Mouse (Mus musculus) stomach, embryonic 16.5 days (tissue): ENCODE data around the gene Enpp5. TPM values are rescaled to one million over a fixed set of nuclear protein-coding genes. Genes with fewer than 3 reads are reported as not detected.

Source experiments
- ATAC-seq: fragments of 200-750 bp; cut with Nextera tagmentation; 2 replicates; pipeline ENCODE4 v1.8.0; 2017; ENCODE audit warnings: moderate number of reproducible peaks, moderate TSS enrichment; ENCODE audit not compliant: insufficient read depth, low FRiP score
- H3K27ac ChIP-seq: fragments of 300-500 bp; sonication (generic); 2 replicates; pipeline ENCODE4 v1.5.1; 2014; ENCODE audit warnings: low read length
- H3K27me3 ChIP-seq: fragments of 300-500 bp; sonication (generic); 2 replicates; pipeline ENCODE4 v1.6.1; 2014; ENCODE audit warnings: low read length, control low read depth, mixed read lengths; ENCODE audit not compliant: control insufficient read depth, insufficient read depth
- H3K36me3 ChIP-seq: fragments of 300-500 bp; sonication (generic); 2 replicates; pipeline ENCODE4 v1.6.1; 2014; ENCODE audit warnings: low read length; ENCODE audit not compliant: control insufficient read depth, insufficient read depth
- H3K4me1 ChIP-seq: fragments of 300-500 bp; sonication (generic); 2 replicates; pipeline ENCODE4 v1.6.1; 2014; ENCODE audit warnings: low read length, control low read depth, mixed read lengths; ENCODE audit not compliant: control insufficient read depth, insufficient read depth
- H3K4me2 ChIP-seq: fragments of 300-500 bp; sonication (generic); 2 replicates; pipeline ENCODE4 v1.6.1; 2014; ENCODE audit warnings: low read depth, low read length, mixed read lengths
- H3K4me3 ChIP-seq: fragments of 300-500 bp; sonication (generic); replicated peaks from 2 replicates; pipeline ENCODE4 v1.5.1; 2014; ENCODE audit warnings: mild to moderate bottlenecking, low read length
- H3K9ac ChIP-seq: fragments of 300-500 bp; sonication (generic); 2 replicates; pipeline ENCODE4 v1.6.1; 2014; ENCODE audit warnings: low read length
- H3K9me3 ChIP-seq: fragments of 300-500 bp; sonication (generic); replicated peaks from 2 replicates; pipeline ENCODE4 v1.6.1; 2016; ENCODE audit warnings: low read length, control low read depth; ENCODE audit not compliant: control insufficient read depth
- WGBS: fragments of 180-500 bp; shearing (Covaris S2); extraction: QIAGEN DNeasy Blood & Tissue Kit; methylation state at CpG from one replicate; pipeline ENCODE4 v1.1.7; 2014; 5-methylcytosine and 5-hydroxymethylcytosine counted together
- polyA plus RNA-seq: library from polyadenylated mRNA; unstranded; fragments of >200 nt; fragmentation: Nextera tagmentation; extraction: Ambion mirVana; gene quantifications from 2 replicates; pipeline ENCODE4 v1.2.1, GENCODE M21; 2015

The Enpp5 gene
- polyA plus RNA-seq, 1 experiment from 2014 or later, result 33.2 TPM

DNA sequence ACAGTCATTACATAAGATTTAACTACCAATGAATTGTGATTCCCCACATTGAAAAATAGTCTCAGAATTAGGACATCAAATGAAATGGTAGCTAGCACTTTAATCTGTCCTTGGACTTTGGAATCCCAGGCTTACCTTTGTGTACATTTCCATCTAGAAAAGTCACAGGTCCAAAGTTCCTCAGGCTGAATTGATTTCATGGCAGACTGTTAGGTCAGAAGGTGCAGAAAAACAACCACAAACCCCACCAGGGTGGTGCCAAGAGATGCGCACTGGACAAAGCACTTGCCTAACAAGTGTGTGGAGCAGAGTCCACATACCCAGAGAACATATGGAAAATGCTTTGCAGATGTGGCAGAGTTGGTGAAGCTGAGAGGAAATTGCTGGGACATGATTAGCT lies 21.5 kb upstream of the Enpp5 start:
- H3K27me3 ChIP-seq, result no peaks in the 10 kb centered on the region
- no peak for ATAC-seq
- WGBS, result 82% methylated on average over 1 of the region's 1 CpGs
- no peak overlapping the region for H3K27ac ChIP-seq
- no peaks in the 10 kb centered on the region for H3K9me3 ChIP-seq
- no peak overlapping the region for H3K4me3 ChIP-seq
- no peak overlapping the region for H3K4me2 ChIP-seq
- no peaks in the 10 kb centered on the region for H3K36me3 ChIP-seq
- no peaks in the 10 kb centered on the region for H3K4me1 ChIP-seq
- H3K9ac ChIP-seq, result no peak overlapping the region

DNA sequence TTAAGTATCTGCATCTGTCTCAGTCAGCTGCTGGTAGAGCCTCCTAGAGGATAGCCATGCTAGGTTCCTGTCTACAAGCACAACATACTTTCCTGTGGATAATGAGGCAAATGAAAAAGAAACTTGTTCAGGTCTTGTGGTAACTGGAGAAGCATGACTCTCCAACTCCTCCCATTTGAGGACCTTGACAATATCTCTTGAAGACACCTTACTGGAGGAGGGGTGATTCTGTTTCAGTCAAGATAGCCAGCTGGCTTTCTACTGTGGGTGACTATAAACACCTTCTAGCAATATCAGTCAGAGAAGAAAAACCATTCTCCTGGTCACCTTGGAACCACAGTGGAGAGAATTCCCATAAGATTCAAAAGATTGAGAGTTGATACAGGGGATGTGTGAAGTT lies 20.5 kb upstream of the Enpp5 start:
- Histone ChIP-seq H3K27me3 (no peaks in the 10 kb centered on the region), H3K36me3 (no peaks in the 10 kb centered on the region), H3K4me2 (no peak overlapping the region), H3K9me3 (no peaks in the 10 kb centered on the region), H3K27ac (no peak overlapping the region), H3K4me3 (no peak overlapping the region), H3K9ac (no peak overlapping the region), H3K4me1 (no peaks in the 10 kb centered on the region)
- no peak for ATAC-seq

DNA sequence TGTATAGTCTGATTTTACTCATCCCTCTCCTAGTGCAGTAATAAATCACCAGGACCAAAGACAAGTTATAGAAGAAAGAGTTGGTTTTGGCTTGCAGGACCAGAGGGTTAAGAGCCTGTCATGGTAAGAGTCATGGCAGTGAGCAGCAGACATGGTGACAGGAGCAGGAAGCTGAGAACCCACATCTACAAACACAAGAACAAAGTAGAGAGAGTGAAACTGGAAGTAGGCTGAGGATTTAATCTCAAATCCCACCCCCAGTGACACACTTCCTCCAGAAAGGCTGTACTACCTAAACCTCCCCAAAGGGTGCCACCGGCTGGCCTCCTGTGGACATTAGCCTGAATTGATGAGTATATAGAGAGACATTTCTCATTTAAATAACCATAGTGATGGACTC lies 17.8 kb upstream of the Enpp5 start:
- WGBS, result 92% methylated on average over 1 of the region's 1 CpGs
- H3K4me3 ChIP-seq, result no peak overlapping the region
- H3K27me3 ChIP-seq, result no peaks in the 10 kb centered on the region
- no peak overlapping the region for H3K4me2 ChIP-seq
- ATAC-seq, result no peak
- H3K9ac ChIP-seq, result no peak overlapping the region
- H3K4me1 ChIP-seq, result no peaks in the 10 kb centered on the region
- no peaks in the 10 kb centered on the region for H3K36me3 ChIP-seq
- H3K27ac ChIP-seq, result no peak overlapping the region
- no peaks in the 10 kb centered on the region for H3K9me3 ChIP-seq

DNA sequence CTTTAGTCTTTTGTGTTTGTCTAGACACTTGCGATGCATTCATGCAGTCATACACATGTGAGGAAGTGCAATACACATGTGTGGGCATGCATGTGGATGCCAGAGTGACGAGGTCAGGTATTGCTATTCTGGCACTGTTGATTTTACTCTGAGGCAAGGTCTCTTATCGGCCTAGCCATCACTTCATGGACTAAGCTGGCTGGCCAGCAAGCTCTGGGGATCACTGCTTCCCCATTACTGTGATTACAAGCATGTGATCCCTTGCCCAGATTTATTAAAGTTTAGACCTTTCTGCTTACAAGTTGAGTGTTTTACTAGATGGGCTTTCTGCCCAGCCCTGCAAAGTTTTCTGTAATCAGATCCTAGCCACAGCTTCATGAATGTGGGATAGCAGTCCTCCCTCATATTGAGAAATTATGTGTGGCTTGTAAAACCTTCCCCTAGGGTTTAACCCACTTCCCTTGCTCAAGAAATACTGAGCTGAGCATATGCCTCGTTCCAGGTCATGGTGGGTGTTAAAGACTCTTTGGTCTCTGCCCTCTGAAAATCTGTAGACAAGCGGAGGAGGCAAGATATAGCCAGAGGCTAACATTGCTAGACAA lies 17.2 kb upstream of the Enpp5 start:
- Histone ChIP-seq H3K4me1 (no peaks in the 10 kb centered on the region), H3K4me3 (no peak overlapping the region), H3K27me3 (no peaks in the 10 kb centered on the region), H3K36me3 (no peaks in the 10 kb centered on the region), H3K27ac (no peak overlapping the region), H3K9ac (no peak overlapping the region), H3K9me3 (no peaks in the 10 kb centered on the region), H3K4me2 (no peak overlapping the region)
- 74% methylated on average over 5 of the region's 5 CpGs for WGBS
- ATAC-seq, result no peak

DNA sequence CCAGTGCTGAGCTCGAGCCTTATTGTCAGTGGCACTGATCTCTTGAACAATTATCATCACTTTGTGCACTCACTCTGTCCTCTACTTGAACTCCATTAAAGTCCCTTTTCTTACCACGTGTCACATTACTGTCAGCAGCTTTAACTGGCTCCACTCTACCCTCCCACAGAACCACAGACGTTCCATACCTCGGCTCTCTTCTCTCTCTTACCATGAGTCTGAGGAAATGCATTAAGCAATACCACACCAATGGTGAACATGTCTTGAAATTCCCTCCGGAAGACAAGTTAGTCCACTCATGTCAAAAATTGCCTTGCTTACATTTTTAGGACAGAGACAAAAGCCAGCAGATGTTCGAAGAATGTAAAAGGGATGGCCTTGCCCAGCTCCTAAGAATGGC lies 9.7 kb upstream of the Enpp5 start:
- 69% methylated on average over 6 of the region's 6 CpGs for WGBS
- ATAC-seq, result no peak
- H3K36me3 ChIP-seq, result no peaks in the 10 kb centered on the region
- no peaks in the 10 kb centered on the region for H3K27me3 ChIP-seq
- no peaks in the 10 kb centered on the region for H3K9me3 ChIP-seq
- no peak overlapping the region for H3K4me2 ChIP-seq
- no peak overlapping the region for H3K4me3 ChIP-seq
- H3K27ac ChIP-seq, result no peak overlapping the region
- no peak overlapping the region for H3K9ac ChIP-seq
- H3K4me1 ChIP-seq, result no peaks in the 10 kb centered on the region

DNA sequence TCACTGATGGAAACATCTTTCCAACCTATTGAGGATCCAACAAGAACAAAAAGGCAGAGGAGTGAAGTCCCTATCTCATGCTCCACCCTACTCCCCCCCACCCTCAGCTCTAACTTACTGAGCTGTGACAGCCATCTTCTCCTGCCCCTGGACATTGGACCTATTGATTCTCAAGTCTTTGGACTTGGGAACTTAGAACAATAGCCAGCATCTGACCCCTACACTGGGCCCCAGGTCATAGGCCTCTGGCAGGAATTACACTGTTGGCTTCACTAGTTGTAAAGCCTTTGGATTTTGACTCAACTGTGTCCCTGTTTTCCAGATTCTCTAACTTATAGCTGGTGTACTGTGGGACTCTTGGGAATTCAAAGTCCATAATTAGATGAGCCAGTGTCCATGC lies 6.9 kb upstream of the Enpp5 start:
- Histone ChIP-seq H3K36me3 (no peaks in the 10 kb centered on the region), H3K9me3 (no peaks in the 10 kb centered on the region), H3K4me3 (no peak overlapping the region), H3K27ac (no peak overlapping the region), H3K4me2 (no peak overlapping the region), H3K4me1 (no peaks in the 10 kb centered on the region), H3K27me3 (no peaks in the 10 kb centered on the region), H3K9ac (no peak overlapping the region)
- ATAC-seq, result no peak

DNA sequence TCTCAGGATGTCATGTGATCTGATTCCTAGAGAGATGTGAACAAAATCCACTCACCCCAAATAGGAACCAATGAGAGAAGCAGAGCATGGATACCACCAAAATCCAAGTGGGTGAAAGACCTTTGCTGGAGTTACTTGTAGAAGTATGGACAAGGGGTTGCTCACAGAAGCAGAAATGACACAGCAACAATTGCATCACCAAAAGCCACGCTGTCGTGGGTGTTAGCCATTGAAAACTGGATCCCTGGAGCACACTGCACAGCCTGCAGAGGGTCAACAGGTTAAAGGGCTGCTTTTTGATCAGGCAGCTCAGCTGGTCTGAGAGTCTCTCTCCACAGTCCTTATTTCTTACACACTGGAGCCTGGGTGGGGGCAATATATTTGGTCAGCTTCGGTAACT lies 3.0 kb upstream of the Enpp5 start:
- Histone ChIP-seq H3K36me3 (no peaks in the 10 kb centered on the region), H3K4me2 (no peak overlapping the region), H3K27ac (no peak overlapping the region), H3K4me1 (no peaks in the 10 kb centered on the region), H3K4me3 (no peak overlapping the region), H3K9me3 (no peaks in the 10 kb centered on the region), H3K27me3 (no peaks in the 10 kb centered on the region), H3K9ac (no peak overlapping the region)
- no peak for ATAC-seq
- 80% methylated on average over 3 of the region's 3 CpGs for WGBS

DNA sequence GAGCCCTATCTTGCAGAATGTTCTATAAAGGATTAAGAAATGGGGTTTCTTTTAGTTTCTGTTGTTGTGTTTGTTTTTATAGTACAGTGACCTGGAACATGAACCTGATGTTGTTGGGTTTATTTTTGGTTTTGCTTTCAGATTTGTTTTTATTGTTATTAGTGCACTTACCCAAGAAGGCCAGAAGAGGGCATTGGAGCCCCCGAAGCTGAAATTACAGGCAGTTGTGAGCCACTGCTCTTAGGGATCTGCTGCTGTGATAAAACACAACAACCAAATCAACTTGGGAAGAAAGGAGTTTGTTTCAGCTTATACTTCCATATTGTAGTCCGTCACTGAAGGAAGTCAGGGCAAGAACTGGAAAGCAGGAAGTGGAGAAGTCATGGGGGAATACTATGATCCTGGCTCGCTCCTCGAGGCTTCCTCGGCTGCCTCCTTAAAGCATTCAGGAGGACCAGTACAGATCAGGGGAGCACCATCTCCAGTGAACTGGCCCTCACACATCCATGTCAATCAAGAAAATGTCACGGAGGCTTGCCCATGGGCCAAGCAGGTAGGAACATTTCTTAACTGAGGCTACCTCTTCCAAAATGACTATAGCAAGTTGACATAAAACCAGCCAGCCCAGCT lies 2.4 kb upstream of the Enpp5 start:
- Histone ChIP-seq H3K4me2 (no peak overlapping the region), H3K27ac (no peak overlapping the region), H3K9ac (no peak overlapping the region), H3K4me3 (no peak overlapping the region), H3K4me1 (no peaks in the 10 kb centered on the region), H3K27me3 (no peaks in the 10 kb centered on the region), H3K36me3 (0 out of 2 replicates have a peak, but pooled peaks cover under 1% of the 10 kb centered on the region), H3K9me3 (no peaks in the 10 kb centered on the region)
- WGBS, result 48% methylated on average over 6 of the region's 6 CpGs
- no peak for ATAC-seq

DNA sequence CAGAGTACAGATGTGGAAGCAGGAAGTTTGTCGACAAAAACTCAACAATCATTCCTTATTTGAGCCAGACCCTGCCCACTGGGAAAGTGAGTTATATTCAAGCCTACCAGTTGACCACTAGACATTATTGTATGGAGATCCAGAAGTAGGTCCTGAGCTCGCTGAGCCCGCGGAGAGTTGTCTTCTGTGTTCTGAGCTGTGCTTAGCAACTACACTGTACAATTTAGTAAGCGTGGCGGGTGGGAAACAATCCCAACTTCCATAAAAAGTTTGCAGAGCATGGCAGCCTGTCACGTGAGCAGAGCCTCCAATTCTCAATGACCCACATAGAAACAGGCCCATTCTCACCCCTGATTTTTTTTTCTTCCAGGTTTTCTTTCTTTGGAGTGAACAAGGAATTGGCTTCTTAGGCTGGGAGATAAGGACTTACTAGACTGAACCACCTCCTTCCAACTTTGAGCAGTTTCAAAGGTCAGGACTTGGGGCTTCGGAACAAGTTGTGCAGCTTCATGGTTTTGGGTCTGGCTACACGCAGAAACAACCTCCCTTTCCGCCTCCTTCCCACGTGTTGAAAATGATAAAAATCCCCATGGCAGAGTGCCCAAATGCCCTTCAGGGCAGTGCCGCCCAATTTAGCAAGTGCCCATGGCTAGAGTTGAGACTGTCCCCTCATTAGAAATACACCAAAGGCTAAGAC lies 1.3 kb upstream of the Enpp5 start:
- no peak overlapping the region for H3K4me2 ChIP-seq
- ATAC-seq, result no peak
- no peaks in the 10 kb centered on the region for H3K9me3 ChIP-seq
- H3K4me1 ChIP-seq, result no peaks in the 10 kb centered on the region
- peaks cover 3% of the 10 kb centered on the region; the same call in 1 of the 2 replicates for H3K36me3 ChIP-seq
- H3K4me3 ChIP-seq, result no peak overlapping the region
- WGBS, result 77% methylated on average over 12 of the region's 12 CpGs
- H3K9ac ChIP-seq, result no peak overlapping the region
- peak overlapping the region; percentile 22; the same call in 1 of the 2 replicates for H3K27ac ChIP-seq
- H3K27me3 ChIP-seq, result no peaks in the 10 kb centered on the region
